ENCODE assay signal across 28 mouse cellular contexts in the genomic region with DNA sequence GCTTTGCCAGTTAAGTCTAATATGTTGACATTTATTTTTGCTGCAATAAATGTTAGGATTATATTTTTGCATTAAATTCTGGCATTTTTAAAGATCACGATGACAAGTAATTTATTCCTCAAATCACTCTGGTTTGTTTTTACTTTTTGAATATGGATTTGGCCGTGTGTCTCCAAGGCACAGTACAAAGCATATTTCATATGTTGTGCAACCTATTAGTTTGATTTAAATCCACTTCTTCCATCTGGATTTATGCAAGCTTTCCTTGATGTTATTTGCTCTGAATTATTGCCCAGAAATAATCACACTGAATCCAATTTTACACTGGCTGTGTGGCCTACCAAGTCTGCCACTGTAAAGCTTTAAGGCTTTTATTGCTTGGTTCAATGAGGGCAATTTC.
"Had no signal": no experiment of that assay in that cellular context is flagged by ENCODE, and none has a peak within 500 bp of the region (broad histone marks: within the 10 kb centered on the region; RNA-seq: fewer than 3 reads in every experiment).

No protein-coding gene starts in this region.

- H3K27ac ChIP-seq: gastrocnemius, adult 2 months; heart, embryonic 10.5 days; hindbrain, embryonic 10.5 days; hindbrain, embryonic 12.5 days; hindbrain, embryonic 14.5 days; intestine, embryonic 15.5 days; layer of hippocampus, adult 2 months; left cerebral cortex, adult 2 months; limb, embryonic 10.5 days; limb, embryonic 12.5 days; liver, embryonic 13.5 days; liver, embryonic 15.5 days had no signal

- ATAC-seq: hindbrain, embryonic 16.5 days; inflammation-experienced regulatory T-cells, adult 6 months; intestine, embryonic 15.5 days; intestine, postnatal 0 days; liver, postnatal 0 days had no signal

- DNase-seq: gastrocnemius, adult 2 months; gastrocnemius, postnatal 10 days; gastrocnemius, postnatal 25 days; heart, adult 18-20 months; heart, postnatal 10 days; heart, postnatal 4 days; kidney, adult 18-20 months; kidney, adult 8-10 months; kidney, postnatal 25 days; kidney, postnatal 4 days; liver; liver, embryonic 13.5 days; liver, postnatal 0 days had no signal

- H3K4me2 ChIP-seq: heart, embryonic 12.5 days; hindbrain, embryonic 12.5 days; hindbrain, embryonic 14.5 days; intestine, embryonic 15.5 days; limb, embryonic 12.5 days; liver, embryonic 11.5 days; liver, embryonic 13.5 days; liver, embryonic 15.5 days had no signal

- H3K27me3 ChIP-seq: heart, embryonic 12.5 days; hindbrain, embryonic 12.5 days; intestine, embryonic 15.5 days; limb, embryonic 12.5 days; liver, embryonic 13.5 days; liver, embryonic 15.5 days had no signal

- H3K9ac ChIP-seq: heart, embryonic 12.5 days; hindbrain, embryonic 12.5 days; hindbrain, embryonic 14.5 days; intestine, embryonic 15.5 days; limb, embryonic 12.5 days; liver, embryonic 13.5 days; liver, embryonic 15.5 days; liver, postnatal 0 days had no signal

- H3K36me3 ChIP-seq: heart, embryonic 10.5 days; heart, embryonic 12.5 days; hindbrain, embryonic 10.5 days; hindbrain, embryonic 12.5 days; intestine, embryonic 15.5 days; limb, embryonic 10.5 days; limb, embryonic 12.5 days; liver, embryonic 13.5 days; liver, embryonic 15.5 days had no signal

- H3K4me1 ChIP-seq: heart, embryonic 10.5 days; heart, embryonic 12.5 days; hindbrain, embryonic 10.5 days; hindbrain, embryonic 12.5 days; intestine, embryonic 15.5 days; limb, embryonic 10.5 days; limb, embryonic 12.5 days; liver, embryonic 13.5 days; liver, embryonic 15.5 days had no signal

- H3K4me3 ChIP-seq: gastrocnemius, adult 2 months; heart, embryonic 10.5 days; heart, embryonic 12.5 days; hindbrain, embryonic 10.5 days; hindbrain, embryonic 12.5 days; intestine, embryonic 15.5 days; layer of hippocampus, adult 2 months; left cerebral cortex, adult 2 months; limb, embryonic 10.5 days; limb, embryonic 12.5 days; liver, embryonic 13.5 days; liver, embryonic 15.5 days had no signal

- H3K9me3 ChIP-seq: heart, embryonic 10.5 days; hindbrain, embryonic 12.5 days; intestine, embryonic 15.5 days; limb, embryonic 10.5 days; limb, embryonic 12.5 days; liver, embryonic 13.5 days; liver, embryonic 15.5 days had no signal
